Mouse (Mus musculus): ENCODE data around the gene Hist1h2ak. TPM values are rescaled to one million over a fixed set of nuclear protein-coding genes. Genes with fewer than 3 reads are reported as not detected.
"Not testable (repeated sequence)": the region's sequence is repeated elsewhere in the genome, so short reads cannot be mapped to it uniquely, and the experiment has no call there.

The Hist1h2ak gene
- total and polyA plus RNA-seq, 3 experiments, result 6.2 to 1,125 (median 16.6) TPM

DNA sequence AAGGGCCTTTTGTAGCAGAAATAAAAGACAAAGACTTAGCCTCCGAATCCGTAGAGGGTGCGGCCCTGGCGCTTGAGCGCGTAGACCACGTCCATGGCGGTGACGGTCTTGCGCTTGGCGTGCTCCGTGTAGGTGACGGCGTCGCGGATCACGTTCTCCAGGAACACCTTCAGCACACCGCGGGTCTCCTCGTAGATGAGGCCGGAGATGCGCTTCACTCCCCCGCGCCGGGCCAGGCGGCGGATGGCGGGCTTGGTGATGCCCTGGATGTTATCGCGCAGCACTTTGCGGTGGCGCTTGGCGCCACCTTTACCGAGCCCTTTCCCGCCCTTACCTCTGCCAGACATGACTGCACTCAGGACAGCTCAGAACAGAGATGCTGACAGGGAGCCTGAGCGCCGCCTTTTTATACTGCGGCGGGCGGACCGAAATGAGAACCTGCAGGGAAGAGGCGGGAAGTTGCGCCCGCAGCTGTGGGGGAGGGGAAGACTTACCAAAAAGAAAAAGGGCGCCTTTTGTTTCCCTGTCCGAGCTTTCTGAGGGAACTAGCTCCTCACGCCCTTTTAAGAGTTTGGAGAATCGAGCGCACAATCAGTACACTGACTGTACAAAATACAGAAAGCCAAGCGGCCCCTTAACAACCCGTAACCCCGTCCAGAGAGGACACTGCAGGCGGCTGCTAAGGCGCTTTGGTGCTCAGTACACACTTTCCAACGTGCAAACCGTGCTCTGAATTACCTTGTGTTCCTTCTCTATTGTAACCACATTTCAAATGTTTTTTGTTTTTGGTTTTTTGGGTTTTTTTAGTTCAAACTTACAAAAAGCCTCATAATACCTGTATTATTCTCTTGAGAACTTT lies 3.2 kb downstream of the Hist1h2ak start, which contains the start of gene Hist1h4k:
TSS of gene Hist1h4k (minus strand) at position 347 of the 859 bp plus-strand sequence.
- Histone ChIP-seq H3K4me2 (ENCODE audit: insufficient read depth, low read depth, poor library complexity, severe bottlenecking) (peak within 1 kb of the TSS; percentile 96), H3K27ac (ENCODE audit: insufficient read depth, low read depth) (peak within 1 kb of the TSS; percentile 93), H3K4me1 (ENCODE audit: control insufficient read depth in 1 of 2, insufficient read depth in 2 of 2) (peaks cover 0 to 19% of the 10 kb centered on the region in 2 experiments; a peak in 2 of 4 replicates), H3K9ac (ENCODE audit: insufficient read depth, low read depth) (peak within 1 kb of the TSS; percentile 92), H3K4me3 (replicated peaks in 1 of 3; ENCODE audit: low read depth in 2 of 3, low read length in 2 of 3, poor library complexity in 1 of 3) (peak within 1 kb of the TSS; percentile 53 to 69 (median 55))
- H3K9me3 ChIP-seq (replicated peaks; ENCODE audit: low read length); dilution Hi-C loops (cut with MboI; ENCODE audit: extremely low pct_ligation_motif_present, extremely low pct_unique_long_range_greater_than_20kb, low sequenced_read_pairs); H3K36me3 ChIP-seq (replicated peaks in 1 of 2; ENCODE audit: control insufficient read depth in 1 of 2, insufficient read depth in 1 of 2, low read length in 1 of 2); H3K27me3 ChIP-seq (replicated peaks); in situ Hi-C loops (cut with MboI; ENCODE audit: low pct_ligation_motif_present, low pct_unique_long_range_greater_than_20kb, low sequenced_read_pairs); H3K79me2 ChIP-seq (replicated peaks; ENCODE audit: control insufficient read depth, extremely low read depth, insufficient read depth, poor library complexity, severe bottlenecking): not testable (repeated sequence)
- TF ChIP-seq MXI1 (IDR thresholded peaks at IDR 0.05; ENCODE audit: low read depth, low read length), result peak; percentile 84
- peak; percentile 97 for TF ChIP-seq RCOR1 (conservative IDR thresholded peaks at IDR 0.05; ENCODE audit: low read depth, low read length)
- peak; percentile 92 for TF ChIP-seq TCF12 (IDR thresholded peaks at IDR 0.05; ENCODE audit: low read depth, low read length)
- TF ChIP-seq MAZ (IDR thresholded peaks at IDR 0.05; ENCODE audit: low read depth, low read length), result 0 out of 2 replicates have a peak, but pooled peaks have one; percentile 64
- peak; percentile 67 for TF ChIP-seq MEF2A (IDR thresholded peaks at IDR 0.05; ENCODE audit: borderline replicate concordance, low read depth, low read length)
- TF ChIP-seq IRF4 (IDR thresholded peaks at IDR 0.05; ENCODE audit: low read depth, low read length), result peak; percentile 64
- TF ChIP-seq E2F4 (IDR thresholded peaks at IDR 0.05; ENCODE audit: insufficient replicate concordance, low read depth, low read length), result peak; percentile 91
- peak; percentile 96 for TF ChIP-seq SIN3A (IDR thresholded peaks at IDR 0.05; ENCODE audit: low read length)
- TF ChIP-seq KAT2A (IDR thresholded peaks at IDR 0.05; ENCODE audit: insufficient replicate concordance, low read length), result 0 out of 2 replicates have a peak, but pooled peaks have one; percentile 64
- TF ChIP-seq ELF1 (IDR thresholded peaks at IDR 0.05; ENCODE audit: low read depth, low read length), result peak; percentile 46; the same call in 1 of the 2 replicates
- TF ChIP-seq POLR2A (IDR thresholded peaks at IDR 0.05; ENCODE audit: low read depth, low read length), result peak; percentile 96
- peak; percentile 55 for TF ChIP-seq BHLHE40 (IDR thresholded peaks at IDR 0.05; ENCODE audit: low read depth, low read length)
- peak; percentile 97 for TF ChIP-seq UBTF (IDR thresholded peaks at IDR 0.05; ENCODE audit: low read depth, low read length)
- peak; percentile 82 for TF ChIP-seq HCFC1 (IDR thresholded peaks at IDR 0.05; ENCODE audit: low read depth, low read length)
- TF ChIP-seq TBP (conservative IDR thresholded peaks at IDR 0.05; ENCODE audit: low read depth, low read length), result peak; percentile 95
- TF ChIP-seq CHD2 (IDR thresholded peaks at IDR 0.05; ENCODE audit: low read length), result peak; percentile 82
- peak; percentile 86 for TF ChIP-seq CHD1 (IDR thresholded peaks at IDR 0.05; ENCODE audit: low read depth, low read length)
- TF ChIP-seq NELFE (IDR thresholded peaks at IDR 0.05; ENCODE audit: low read depth, low read length), result peak; percentile 99
- TF ChIP-seq ZMIZ1 (IDR thresholded peaks at IDR 0.05; ENCODE audit: low read depth, low read length), result peak; percentile 100
- TF ChIP-seq MAFK (IDR thresholded peaks at IDR 0.05; ENCODE audit: insufficient replicate concordance, low read length), result peak; percentile 41; the same call in 1 of the 2 replicates
- DNase-seq (ENCODE audit: extremely low read depth), result peak; percentile 93

Measured in CH12.LX (cell line).